Mouse (Mus musculus) stomach, postnatal 0 days (tissue): ENCODE results near the gene Runx2.

Experiments
- CTCF ChIP-seq: IDR thresholded peaks from 2 replicates; pipeline ENCODE4 v1.5.1; 2016; ENCODE audit warnings: antibody characterized with exemption, low read depth, mild to moderate bottlenecking, moderate library complexity
- EP300 ChIP-seq: optimal IDR thresholded peaks from 2 replicates; pipeline ENCODE3; 2016; ENCODE audit warnings: antibody characterized with exemption

DNA sequence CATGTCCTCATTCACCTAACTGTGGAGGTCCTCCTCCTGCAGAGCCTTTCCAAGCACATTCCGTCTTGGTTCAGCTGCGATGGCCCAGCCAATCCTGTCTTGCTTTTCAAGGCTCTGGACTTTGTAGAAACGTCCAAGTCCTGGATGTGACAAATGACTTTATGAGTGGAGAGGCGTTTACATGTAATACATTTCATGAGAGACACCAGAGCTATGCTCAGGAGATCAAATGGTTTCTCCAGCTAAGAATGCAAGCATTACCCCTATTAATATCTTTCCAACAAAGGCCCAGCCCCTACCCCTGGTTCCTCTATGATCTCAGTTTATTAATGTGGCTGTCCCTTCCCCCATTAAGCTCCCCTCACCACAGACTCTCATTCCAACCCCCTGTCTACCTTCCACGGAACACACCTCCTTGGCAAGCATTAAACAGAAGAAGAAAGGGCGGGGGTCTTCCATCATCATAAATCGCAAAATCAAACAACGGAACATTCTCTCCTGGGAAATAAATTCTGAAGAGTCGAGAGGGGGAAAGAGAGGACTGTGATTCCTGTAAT lies 364.6 kb downstream of the Runx2 start:
- TF ChIP-seq CTCF (no peak), EP300 (no peak)
